Mouse (Mus musculus) thymus, adult 2 months (tissue): ENCODE measurements around the gene Acot7.

Experiments
- CTCF ChIP-seq: fragments of 200-500 bp; IDR thresholded peaks from 2 replicates; pipeline ENCODE4 v1.5.1; 2012; ENCODE audit warnings: mild to moderate bottlenecking, control low read depth, low read length, moderate library complexity, borderline replicate concordance; ENCODE audit not compliant: control insufficient read depth, poor library complexity, insufficient read depth; ENCODE audit errors: extremely low read depth
- POLR2A ChIP-seq: fragments of 200-500 bp; IDR thresholded peaks from 2 replicates; pipeline ENCODE4 v1.6.1; 2012; ENCODE audit warnings: mild to moderate bottlenecking, low read length, control low read depth, moderate library complexity; ENCODE audit not compliant: control insufficient read depth, poor library complexity, insufficient read depth; ENCODE audit errors: extremely low read depth

DNA sequence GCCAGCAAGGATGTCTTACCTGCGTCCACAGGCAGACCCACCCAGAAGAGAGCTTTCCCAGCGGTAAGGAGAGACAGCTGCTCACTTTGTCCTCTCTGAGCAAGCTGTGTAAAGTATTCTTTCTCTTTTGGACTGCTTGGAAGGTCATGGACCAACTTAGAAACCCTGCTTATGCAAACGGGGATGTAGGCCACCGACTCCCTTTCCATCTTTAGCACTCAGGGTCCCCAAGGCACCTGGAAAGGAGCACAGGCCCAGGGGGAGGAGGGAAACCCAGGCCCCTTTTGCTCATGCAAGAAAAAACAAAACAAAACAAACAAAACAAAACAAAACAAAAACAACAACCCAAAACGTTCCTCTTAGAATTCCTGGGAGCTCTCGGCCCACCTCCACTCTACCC, 113.6 kb downstream of the Acot7 start, which contains the start of gene Hes3:
- no peak for TF ChIP-seq CTCF
- TF ChIP-seq POLR2A: no peak
